Mouse (Mus musculus) layer of hippocampus, adult 8-10 months (tissue): ENCODE results near the gene Cel. TPM values are rescaled to one million over a fixed set of nuclear protein-coding genes. Genes with fewer than 3 reads are reported as not detected.

Source experiments
- DNase-seq, 2 experiments: peaks; one replicate each; pipeline ENCODE4 v3.0.0; 2022; ENCODE audit warnings: low spot score in 2 of 2
- total RNA-seq, 4 experiments: library from RNA; stranded (reverse); gene quantifications; 2 replicates each; pipeline ENCODE4 v1.2.4; 2022

Cel gene
- total RNA-seq: not detected

DNA sequence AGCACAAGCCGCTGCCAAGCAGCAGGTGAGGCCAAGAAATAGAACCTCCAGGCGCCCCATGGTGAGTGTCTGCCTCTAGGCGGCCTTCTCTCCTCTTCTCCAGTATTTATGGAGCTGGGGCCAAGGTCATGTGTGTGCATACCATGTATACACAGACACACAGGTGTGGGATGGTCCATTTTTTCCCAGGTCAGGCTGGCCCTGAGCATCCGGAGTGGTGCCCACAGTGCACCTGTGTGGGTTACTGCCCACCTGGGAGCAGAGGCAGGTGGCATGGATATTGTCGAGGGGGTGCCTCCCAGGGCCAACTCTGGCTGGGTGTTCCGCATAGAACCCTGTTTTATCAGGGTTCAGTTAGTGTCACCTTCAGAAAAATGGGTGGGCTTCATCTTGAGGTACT, at the start of gene Cel:
Gene Cel, minus strand, starts transcription at position 101 of the 400 bp plus-strand sequence.
- DNase-seq: no peak

DNA sequence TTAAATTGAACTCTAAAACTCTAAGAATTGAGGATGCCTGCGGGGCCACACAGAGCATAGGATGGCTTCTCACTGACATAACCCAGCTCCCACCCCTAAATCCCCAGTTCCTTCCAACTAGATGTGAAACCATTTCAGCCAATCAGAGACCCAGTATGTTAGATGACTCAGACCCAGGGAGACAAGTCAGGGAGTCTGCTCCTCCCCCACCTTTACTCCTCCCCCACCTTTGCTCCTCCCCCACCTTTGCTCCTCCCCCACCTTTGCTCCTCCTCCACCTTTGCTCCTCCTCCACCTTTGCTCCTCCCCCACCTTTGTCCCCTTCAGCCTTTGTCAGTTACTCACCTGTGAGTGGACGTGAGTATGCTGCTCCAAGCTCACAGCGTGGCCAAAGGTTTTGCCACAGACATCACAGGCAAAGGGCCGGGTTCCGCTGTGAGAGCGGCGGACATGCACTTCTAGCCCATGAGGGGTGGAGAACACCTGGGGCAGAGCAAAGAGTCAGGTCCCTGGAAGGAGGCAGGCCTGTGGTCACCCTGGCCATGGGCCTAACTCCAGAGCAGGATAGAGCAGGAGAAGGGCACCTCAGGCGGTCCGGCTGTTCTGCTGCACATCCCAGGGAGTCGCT, 49.3 kb upstream of the Cel start:
- no peak for DNase-seq

DNA sequence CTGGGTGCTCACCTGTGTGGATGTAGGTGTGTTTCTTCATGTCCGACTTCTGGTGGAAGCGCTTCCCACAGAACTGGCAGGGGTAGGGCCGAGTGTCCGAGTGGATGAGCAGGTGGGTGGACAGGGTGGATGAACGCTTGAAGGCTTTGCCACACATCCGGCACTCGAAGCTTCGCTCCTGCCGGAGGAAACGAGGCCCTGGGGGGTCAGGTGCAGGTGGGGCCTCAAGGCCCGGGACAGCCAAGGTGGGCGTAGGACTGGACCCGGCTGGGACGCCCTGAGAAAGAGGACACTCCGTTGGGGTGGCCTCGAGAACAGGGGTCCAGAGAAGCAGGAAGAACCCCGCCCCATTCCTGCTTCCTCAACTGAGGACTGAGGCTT, 48.2 kb upstream of the Cel start:
- DNase-seq: no peak

DNA sequence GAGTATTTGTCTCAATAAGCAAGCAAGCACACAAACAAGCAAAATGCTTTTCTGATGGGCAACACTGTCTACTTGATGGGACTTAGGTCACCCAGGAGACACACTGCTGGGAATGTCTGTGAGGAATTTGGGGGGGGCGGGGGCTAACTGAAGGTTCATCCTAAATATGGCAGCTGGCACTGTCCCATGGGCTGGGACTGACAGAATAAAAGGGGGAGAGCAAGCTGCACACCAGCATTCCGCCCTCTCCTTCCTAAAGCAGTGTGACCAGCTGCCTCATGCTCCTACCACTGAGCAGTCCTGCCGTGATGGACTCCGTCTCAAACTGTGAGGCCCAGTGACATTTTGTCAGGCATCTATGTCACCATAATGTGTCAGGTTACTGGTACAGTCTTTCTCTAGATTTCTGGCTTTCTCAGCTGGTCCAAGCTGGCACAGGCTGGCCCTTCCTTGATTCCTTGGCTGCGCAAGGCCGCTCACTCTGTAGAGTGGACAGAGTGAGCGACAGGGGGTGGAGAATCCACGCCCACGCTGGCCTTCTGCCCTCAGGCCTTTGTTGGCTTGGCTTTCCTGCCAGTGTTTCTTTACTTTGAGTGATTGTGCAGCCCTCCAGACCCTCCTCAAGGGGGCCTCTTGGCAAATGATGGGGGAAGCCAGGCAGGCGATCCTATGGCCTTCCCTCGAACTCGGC, 47.7 kb upstream of the Cel start:
- no peak for DNase-seq

DNA sequence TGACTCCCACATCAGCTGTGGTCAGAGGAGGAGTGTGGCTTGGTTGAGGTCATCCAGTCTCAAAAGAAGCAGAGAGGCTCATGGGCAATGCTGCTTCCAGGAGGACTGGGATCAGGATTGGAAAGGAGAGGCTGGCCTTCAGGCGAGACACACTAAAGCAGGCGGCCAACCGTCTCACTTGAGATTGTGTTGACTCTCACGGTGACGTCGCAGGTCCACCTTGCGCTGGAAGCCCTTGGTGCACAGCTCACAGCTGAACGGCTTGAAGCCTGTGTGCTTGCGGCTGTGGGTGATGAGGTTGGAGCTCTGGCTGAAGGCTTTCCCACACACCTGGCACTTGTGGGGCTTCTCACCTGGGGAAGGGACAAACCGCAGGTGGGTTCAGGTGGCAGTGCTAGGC, 46.6 kb upstream of the Cel start:
- DNase-seq: no peak

DNA sequence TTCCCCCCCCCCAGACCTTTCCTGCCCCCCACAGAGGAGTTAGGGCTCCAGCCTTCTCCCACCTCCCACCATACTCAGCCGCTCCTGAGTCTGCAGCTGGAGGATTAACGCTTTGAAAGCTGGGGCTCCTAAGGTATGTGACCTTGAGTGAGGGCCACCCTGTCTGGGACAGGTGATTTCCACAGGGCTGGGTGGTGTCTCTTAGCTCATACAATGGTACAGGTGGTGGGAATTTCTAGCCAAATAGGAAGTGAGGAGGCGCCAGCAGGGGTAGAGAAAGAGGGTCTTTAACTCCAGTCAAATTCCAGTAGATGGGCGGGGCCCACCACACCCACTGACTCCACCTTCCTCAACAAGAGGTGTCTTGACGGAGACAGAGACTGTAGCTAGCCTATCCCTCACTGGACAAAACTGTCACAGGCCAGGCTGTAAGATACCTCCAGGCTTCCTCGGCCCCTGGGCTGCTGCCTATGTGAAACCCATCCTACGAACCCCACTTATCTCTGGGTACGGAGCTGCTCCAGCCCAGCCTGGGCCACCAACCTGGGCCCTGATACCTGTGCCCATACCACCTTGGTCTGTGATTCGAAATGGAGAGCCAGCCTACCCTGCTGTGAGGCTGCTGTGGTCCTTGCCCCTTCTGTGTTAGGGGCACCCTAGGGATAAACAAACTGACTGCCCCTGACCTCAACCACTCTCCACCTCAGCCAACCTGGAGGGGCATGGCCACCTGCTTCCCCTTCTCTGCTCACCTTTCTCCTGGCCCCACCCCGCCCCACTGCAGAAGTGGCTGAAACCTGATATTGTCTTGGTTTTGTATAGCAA, 44.4 kb upstream of the Cel start:
- DNase-seq: no peak

DNA sequence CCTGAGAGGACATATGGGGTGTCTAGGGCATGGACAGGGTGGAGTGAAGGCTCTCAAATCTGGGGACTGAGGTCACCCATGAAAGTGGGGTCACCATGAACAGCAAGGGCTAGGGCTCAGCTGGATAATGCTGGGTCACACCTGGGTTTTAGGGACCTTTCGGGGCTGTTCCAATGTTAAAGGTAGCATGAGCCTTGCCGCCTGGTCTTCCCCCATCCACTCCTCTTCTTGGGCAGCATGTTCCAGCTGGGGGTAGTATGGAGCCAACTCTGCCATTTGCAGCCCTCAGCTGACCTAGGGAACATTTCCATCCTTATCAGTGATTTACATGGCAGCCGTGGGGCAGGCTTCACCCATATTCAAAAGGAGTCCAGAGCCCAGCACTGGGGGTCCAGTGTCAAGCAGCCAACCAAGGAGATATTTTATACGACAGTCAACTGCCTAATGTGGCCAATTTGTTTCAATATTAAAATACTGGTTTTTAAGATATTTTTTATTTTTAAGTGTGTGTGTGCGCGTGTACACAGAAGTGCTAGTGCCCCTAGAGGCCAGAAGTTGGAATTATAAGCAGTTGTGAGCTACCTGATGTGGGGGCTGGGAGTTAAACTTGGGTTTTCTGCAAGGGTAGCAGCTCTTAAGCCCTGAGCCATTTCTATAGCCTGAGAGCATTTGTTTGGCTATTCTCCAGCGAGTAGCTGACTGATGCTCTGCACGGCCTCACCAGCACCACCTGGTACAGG, 43.6 kb upstream of the Cel start:
- no peak for DNase-seq

DNA sequence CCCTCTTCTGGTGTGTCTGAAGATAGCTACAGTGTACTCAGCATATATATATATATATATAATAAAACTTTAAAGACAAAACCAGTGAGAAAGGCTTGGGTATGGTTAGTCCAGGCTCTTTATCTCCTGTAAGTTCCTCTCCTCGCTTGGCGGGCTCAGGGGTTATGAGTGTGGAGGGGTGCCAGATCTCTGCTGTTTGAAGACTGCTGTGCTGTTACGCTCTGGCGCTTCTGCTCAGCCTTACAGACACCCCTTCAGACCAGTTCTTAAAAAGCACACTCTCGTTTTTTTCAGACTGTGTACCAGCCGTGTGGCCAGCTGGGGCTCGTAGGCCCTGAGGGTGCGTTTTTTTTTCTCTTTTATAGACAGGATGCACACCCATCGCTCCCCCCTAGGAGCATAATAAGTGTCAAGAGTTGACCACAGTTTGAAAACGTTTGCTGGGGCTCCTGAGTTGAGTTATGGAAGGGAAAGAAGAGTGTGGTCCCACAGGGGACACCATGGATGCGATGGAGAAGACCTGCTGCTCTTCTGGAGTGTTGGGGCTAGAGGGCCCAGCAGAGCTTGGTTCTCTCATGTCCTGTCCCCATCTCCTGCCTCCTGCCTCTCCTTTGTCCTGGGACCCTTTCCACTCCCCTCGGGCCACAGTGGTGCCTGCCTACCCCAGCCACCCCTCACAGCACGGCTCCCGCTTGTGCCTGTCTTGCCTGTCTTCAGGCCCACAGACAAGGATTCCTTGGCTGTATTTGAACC, 42.8 kb upstream of the Cel start:
- DNase-seq: no peak

DNA sequence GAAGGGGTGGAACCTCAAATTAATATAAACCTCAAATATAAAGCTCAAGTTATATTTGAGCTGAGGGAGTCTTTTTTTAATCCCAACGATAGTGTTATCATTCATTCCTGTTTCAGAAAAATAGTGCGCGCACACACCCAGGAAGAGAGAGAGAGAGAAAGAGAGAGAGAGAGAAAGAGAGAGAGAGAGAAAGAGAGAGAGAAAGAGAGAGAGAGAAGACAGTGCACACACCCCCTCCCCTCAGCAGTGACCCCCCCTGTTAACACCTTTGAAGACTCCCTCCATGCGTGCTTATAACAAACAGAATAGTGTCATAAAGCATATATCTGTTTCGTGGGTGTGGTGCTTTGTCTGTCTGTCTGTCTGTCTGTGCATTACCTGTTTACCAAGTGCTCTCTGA, 40.3 kb upstream of the Cel start:
- DNase-seq: no peak

DNA sequence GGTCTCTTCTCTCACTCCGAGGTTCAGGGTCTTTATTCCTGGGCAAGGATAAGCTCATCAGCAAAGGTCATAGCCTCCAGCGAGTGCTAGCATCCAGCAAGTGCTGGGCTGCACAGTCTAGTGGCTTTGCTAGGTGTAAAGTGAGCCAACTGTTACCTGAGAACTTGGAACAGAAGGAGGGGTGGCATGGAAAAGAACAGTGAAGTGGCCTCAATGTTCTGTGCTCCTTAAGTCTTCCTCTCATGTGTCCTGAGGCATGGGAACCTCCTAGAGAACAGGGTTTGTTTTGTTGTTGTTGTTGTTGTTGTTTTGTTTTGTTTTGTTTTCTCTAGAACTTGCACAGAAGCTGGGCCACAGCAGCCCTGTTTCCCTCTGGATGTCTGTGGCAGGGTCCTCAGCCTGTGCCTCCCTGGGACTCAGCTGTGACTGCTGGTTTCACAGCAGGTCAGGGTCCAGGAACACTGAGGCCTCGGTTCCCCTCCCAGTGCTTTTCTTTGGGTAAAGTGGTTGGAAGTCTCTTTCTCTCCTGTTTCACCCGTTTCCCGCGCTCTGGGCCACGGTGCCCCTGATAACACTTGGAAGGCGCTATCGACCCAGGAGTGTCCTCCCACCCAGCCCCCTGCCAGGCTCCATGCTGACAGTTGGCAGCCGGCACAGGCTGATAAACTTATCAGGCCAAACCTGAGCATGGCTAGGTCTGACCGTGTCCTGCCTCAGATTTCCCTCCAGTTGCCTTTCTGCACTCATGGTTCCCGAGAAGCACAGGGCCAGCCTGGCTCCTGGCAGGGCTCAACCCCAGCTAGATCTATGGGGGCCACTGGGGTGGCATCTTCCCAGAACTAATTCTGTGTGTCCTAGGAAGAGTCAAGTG, 38.8 kb upstream of the Cel start:
- no peak for DNase-seq

DNA sequence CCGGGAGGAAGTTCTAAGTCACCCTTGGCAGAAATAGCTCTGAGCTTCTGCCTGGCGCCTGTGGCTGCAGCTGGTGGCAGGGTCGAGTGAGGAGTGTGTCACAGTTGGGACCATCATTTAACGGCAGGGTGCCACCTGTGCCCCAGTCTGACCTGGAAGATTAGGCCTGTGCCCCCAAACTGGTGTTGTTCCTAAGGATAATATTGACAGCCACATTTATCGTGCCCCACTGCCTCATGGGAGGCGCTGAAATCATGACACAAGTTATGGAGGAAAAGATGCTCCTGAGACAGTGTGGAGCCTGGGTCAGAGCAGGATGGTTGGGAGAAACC, 36.3 kb upstream of the Cel start:
- DNase-seq: no peak

DNA sequence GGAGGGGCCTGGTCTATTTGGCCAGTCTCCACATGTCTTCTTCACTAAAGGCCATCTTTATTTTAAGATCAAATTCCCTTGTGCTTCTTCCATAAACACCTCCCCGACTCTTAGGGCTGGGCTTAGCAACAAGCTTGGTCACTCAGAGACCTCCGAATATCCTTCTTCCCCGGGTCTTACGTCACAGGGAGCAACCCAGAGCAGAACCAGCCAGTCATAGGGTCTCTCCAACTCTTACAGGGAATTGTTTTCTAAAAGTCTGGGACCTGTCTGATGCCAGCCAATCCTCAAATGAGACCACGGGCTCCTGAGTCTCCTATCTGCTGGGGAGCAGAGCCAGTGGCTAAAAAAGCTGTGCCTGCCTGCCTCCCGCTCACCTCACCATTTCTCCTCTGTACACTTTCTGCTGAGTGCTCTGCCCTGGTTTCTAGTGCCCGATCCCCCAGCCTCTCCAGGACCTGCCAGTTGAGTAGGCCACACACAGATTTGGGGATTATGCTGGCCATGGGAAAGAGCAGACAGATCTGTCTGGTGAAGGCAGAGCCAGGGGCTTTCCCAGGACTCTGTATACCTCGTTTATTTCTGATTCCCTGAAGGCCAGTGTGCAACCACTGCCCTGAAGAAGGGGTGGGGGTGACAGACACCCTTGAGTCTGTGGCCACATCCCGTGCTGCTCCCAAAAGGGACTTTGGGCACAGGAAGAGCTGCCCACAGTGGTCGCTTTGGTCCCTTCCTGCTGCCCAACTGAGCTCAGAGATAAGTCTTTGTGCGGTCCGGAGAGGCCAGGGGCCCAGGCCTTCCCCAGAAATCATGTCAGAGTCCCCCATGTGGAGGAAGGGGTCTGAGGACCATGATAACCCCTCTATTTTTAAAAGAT, 35.7 kb upstream of the Cel start:
- no peak for DNase-seq

DNA sequence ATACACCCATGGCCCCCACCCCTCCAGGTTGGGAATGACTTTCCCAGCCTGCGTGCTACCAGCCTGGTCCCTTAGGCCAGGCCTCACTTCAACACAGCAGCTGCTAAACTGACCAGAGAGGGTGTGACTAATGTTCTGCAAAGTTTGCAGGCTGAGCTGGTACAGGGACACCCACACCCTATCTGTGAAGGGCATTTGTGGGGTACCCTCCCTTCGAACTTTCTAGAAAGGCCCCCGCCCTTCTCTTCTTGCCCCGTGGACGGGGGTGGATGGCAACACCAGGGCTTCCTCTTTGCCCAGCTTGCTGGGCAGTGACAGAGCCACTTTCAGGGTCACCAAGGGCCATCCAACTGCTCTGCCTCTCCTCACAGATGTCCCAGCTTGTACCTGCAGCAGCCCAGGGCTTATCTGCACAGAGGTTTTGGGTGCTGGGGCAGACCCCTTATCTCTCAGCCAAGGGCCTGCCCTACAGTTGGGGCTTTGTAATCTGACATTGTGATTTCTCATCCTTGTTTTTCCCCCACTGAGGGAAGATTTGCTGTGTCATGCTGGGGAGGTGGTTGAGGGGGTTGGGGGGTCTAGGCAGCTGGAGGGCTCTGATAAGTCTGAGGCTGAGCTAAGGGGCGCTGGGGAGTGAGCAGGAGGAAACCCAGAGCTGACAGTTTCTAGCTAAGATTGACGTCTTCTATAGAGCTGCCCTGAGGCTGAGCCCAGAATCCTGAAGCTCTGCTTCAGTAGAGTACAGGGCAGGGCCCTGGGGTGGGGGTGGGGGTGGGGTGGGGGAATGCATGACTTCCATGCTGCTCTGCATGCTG, 34.7 kb upstream of the Cel start:
- no peak for DNase-seq

DNA sequence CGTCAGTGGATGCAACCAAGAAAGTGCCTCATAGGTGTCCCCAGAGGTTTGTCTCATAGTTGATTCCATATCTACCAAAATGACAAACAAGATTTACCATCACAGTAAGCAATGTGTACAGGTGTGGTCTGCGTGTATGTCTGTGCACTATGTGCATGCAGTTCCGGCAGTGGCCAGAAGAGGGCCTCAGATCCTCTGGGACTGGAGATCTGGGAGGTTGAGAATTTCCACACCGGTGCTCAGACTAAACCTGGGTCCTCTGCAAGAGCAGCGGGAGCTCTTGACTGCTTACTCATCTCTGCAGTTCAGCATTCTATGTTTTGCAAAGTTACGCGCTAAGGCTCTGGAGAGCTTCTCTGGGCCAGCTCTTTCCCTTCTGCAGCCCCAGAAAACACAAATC, 33.8 kb upstream of the Cel start:
- no peak for DNase-seq

DNA sequence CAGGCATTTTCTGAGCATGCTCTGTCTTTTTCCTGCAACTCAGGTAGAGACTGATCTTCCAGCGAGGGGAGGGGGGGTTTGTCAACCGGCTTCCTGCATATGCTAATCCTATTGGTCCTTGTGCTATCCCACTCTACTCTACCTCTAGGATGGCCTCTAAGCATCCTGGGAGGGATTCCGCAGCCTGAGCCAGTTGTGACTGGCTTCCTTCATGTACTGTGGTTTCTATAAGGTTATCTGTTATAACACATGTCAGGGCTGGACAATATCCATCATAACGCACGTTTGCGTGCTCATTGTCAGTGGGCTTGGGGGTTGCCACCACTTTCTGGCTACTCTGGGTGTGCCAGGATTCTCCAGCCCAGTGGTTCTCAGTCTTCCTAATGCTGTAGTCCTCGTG, 32.8 kb upstream of the Cel start:
- no peak for DNase-seq

DNA sequence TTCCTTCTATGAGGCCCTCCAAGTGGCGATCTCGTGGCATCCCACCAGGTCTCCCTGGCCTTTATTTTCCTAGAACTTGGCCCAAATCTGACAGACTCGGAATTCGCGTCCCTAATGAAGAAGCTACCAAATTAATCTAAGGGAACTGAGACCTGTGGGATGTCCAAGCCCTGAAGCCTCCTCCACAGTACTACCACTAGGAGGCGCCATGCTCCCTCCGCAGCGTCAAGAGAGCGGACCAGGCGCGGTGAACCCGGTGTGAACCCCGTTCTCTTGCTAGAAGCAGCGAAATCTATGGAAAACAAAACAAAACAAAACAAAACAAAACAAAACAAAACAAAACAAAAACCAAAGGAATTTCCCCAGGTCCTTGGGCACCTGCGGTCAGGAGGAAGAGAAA, 29.6 kb upstream of the Cel start:
- no peak for DNase-seq

DNA sequence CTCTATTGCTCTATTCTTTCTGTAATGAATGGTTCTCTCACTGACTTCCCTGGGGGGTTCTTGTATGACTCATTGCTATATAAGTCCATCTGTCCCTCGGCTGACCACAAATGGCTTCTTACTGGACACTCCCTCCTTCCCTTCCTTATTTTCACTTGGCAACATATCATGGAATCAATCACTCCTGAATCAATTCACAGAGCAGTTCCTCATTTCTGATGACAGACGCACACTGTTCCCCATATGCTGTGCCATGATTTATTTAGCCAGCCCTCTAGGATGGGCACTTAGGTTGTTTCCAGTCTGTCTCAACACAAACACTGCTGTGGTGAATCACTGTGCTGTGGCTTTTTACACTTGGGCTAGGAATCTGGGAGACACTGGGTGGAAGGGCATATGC, 28.3 kb upstream of the Cel start:
- no peak for DNase-seq

DNA sequence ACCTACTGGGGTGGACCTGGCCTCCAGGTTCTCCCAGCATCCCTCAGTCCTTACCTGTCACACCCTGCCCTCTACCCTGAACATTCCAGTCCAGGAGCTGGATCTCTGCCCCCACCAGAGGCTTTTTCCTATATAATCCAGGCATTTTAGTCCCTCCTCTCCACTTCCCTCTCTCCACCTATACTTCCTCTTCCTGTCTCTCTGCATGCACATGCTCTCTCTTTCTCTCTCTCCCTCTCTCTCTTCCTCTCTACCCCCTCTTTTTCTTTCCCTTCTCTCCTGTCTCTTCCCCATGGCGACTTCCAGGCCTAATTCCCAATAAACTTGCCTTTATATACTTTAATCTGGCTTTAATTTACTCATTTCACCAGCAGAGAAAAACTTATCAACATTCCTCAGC, 25.4 kb upstream of the Cel start:
- no peak for DNase-seq

DNA sequence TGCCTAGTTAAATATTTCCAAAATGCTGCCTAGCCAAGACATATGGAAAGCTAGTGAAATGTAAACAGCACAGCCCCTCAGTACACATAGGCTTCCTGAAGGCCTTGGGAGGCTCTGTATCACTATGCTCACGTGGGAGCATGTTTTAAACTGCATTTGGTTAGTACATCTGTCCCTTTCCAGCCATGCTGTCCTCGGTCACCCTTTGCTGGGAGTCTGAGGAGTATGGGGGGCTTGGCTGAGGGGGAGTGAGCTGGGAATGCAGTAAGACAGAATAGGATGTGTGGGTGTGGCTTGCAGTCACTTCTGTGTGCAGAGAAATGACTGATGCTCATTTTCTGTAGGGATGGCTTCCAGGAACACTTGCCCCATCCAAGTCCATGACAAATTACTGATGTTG, 22.5 kb upstream of the Cel start:
- no peak for DNase-seq
